Comparison of ENCODE assay signal across 8 mouse cellular contexts in the genomic region with DNA sequence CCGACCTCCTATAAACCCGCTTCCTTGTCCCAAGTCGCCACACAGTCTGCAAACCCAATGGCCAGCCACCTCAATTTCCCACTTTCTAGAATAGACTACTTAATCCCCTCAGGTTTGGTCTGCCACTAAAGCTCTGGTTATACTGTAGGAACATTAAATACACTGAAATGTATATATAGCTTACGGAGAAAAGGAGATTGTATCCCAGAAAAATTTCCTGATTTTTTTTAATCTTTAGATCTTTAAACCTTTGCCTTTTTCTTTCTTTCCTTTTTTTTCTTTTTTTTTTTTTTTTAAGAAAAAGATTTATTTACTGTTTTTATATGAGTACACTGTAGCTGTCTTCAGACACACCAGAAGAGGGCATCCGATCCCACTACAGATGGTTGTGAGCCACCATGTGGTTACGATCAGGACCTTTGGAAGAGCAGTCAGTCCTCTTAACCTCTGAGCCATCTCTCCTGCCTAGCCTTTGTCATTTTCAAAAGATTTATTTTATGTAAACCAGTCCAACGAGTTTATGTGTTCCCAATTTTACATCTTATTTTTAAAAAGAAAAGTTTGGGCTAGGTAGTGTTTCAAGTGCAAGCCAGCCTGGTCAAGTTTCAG. TPM values are rescaled to one million over a fixed set of nuclear protein-coding genes. Genes with fewer than 3 reads are reported as not detected.
DNase-seq lines count a peak whose midpoint lies in the region; ATAC-seq and TF ChIP-seq lines count a peak whose summit lies in the region.

No protein-coding gene starts in this region.

- WGBS in heart, embryonic 13.5 days, result 37% methylated on average over 7 of the region's 7 CpGs
- 40% methylated on average over 7 of the region's 7 CpGs for WGBS in hindbrain, embryonic 10.5 days
- 43% methylated on average over 7 of the region's 7 CpGs for WGBS in midbrain, embryonic 11.5 days

- peak overlapping the region; percentile 90 for H3K27ac ChIP-seq in heart, embryonic 13.5 days (replicated peaks)
- peak overlapping the region; percentile 99 for H3K27ac ChIP-seq in hindbrain, embryonic 10.5 days
- peak overlapping the region; percentile 86 for H3K27ac ChIP-seq in midbrain, embryonic 11.5 days (ENCODE audit: low read depth, low read length)

- H3K9me3 ChIP-seq in heart, embryonic 13.5 days, result no peaks in the 10 kb centered on the region
- no peaks in the 10 kb centered on the region for H3K9me3 ChIP-seq in G1E (replicated peaks)
- no peaks in the 10 kb centered on the region for H3K9me3 ChIP-seq in hindbrain, embryonic 10.5 days
- no peaks in the 10 kb centered on the region for H3K9me3 ChIP-seq in midbrain, embryonic 11.5 days (ENCODE audit: control insufficient read depth, low read length)

- TF ChIP-seq CTCF in G1E (IDR thresholded peaks at IDR 0.05; ENCODE audit: low read depth, low read length), result no peak

- peaks cover 40% of the 10 kb centered on the region for H3K4me1 ChIP-seq in heart, embryonic 13.5 days
- peaks cover 25% of the 10 kb centered on the region for H3K4me1 ChIP-seq in G1E (ENCODE audit: insufficient read depth, low read depth, low read length)
- H3K4me1 ChIP-seq in hindbrain, embryonic 10.5 days (replicated peaks), result peaks cover 32% of the 10 kb centered on the region
- H3K4me1 ChIP-seq in midbrain, embryonic 11.5 days (ENCODE audit: control insufficient read depth, insufficient read depth, low read length), result peaks cover 12% of the 10 kb centered on the region

- peak overlapping the region; percentile 78 for H3K9ac ChIP-seq in heart, embryonic 13.5 days
- peak overlapping the region; percentile 60 for H3K9ac ChIP-seq in midbrain, embryonic 11.5 days (ENCODE audit: low read length)

- no peaks in the 10 kb centered on the region for H3K27me3 ChIP-seq in heart, embryonic 13.5 days (replicated peaks)
- H3K27me3 ChIP-seq in G1E (ENCODE audit: insufficient read depth, low read length), result no peaks in the 10 kb centered on the region
- no peaks in the 10 kb centered on the region for H3K27me3 ChIP-seq in hindbrain, embryonic 10.5 days (ENCODE audit: insufficient read depth, poor library complexity, severe bottlenecking)
- H3K27me3 ChIP-seq in midbrain, embryonic 11.5 days (ENCODE audit: control insufficient read depth, insufficient read depth, low read length), result no peaks in the 10 kb centered on the region

- peak overlapping the region; percentile 43 for H3K4me3 ChIP-seq in heart, embryonic 13.5 days
- peak overlapping the region; percentile 98 for H3K4me3 ChIP-seq in G1E (ENCODE audit: low read depth, low read length)
- peak overlapping the region; percentile 93 for H3K4me3 ChIP-seq in hindbrain, embryonic 10.5 days
- H3K4me3 ChIP-seq in midbrain, embryonic 11.5 days (ENCODE audit: low read depth, low read length), result peak overlapping the region; percentile 32

- H3K4me2 ChIP-seq in heart, embryonic 13.5 days, result peak overlapping the region; percentile 67
- H3K4me2 ChIP-seq in midbrain, embryonic 11.5 days, result peak overlapping the region; percentile 62

- H3K36me3 ChIP-seq in heart, embryonic 13.5 days, result peaks cover 12% of the 10 kb centered on the region
- peaks cover 13% of the 10 kb centered on the region for H3K36me3 ChIP-seq in G1E (replicated peaks)
- H3K36me3 ChIP-seq in hindbrain, embryonic 10.5 days, result peaks cover 24% of the 10 kb centered on the region
- H3K36me3 ChIP-seq in midbrain, embryonic 11.5 days (ENCODE audit: control insufficient read depth, insufficient read depth, low read length), result 0 out of 2 replicates have a peak, but pooled peaks cover 2% of the 10 kb centered on the region

- DNase-seq in heart, postnatal 36 days, result no peak
- no peak for DNase-seq in G1E (ENCODE audit: low spot score)
- no peak for DNase-seq in hindbrain, embryonic 10.5 days (ENCODE audit: low spot score)
- no peak for DNase-seq in midbrain, embryonic 11.5 days (ENCODE audit: low spot score, missing footprints)
- no peak for DNase-seq in right cerebral cortex, adult 2 months (ENCODE audit: low spot score in 2 of 2)
- no peak for DNase-seq in lung, postnatal 4 days

- intact Hi-C loops in heart, postnatal 36 days (cut with DNase I), result loop anchor here (1.0 to 10.0 kb wide), 5 partner anchors 84 to 210 kb away; a partner anchor contains a TSS

- no peak for ATAC-seq in heart, embryonic 13.5 days (ENCODE audit: extremely low read depth, insufficient number of reproducible peaks, low FRiP score, low TSS enrichment)
- ATAC-seq in G1E (ENCODE audit: extremely low read depth, insufficient number of reproducible peaks, low FRiP score, poor library complexity, severe bottlenecking), result 0 out of 2 replicates have a peak, but pooled peaks have one; percentile 0
- ATAC-seq in midbrain, embryonic 11.5 days (ENCODE audit: low FRiP score), result no peak
- no peak for ATAC-seq in erythroid progenitor cell, adult 5-6 weeks (replicated peaks; ENCODE audit: low FRiP score, poor library complexity, severe bottlenecking)

RNA-seq across cellular contexts. Expression of a gene that starts 1.0 kb away (rescaled TPM):
- 340 and 392 TPM in 2 replicates for polyA plus RNA-seq in heart, embryonic 13.5 days (2015; fragmentation: Nextera tagmentation; extraction: Ambion mirVana)
- 100 to 1,000 TPM; 125 to 133 TPM for total RNA-seq in heart, postnatal 36 days (2021)
- total RNA-seq in G1E (2014; fragmentation: Nextera tagmentation) (459 and 507 TPM in 2 replicates), G1E (2017) (383 and 544 TPM in 2 replicates)
- polyA plus RNA-seq in G1E (2012), result 28.6 and 38.0 TPM in 2 replicates
- 754 and 887 TPM in 2 replicates for polyA plus RNA-seq in hindbrain, embryonic 10.5 days (2016; fragmentation: Nextera tagmentation; extraction: Ambion mirVana)
- 1,011 and 1,046 TPM in 2 replicates for polyA plus RNA-seq in midbrain, embryonic 11.5 days (2014; fragmentation: Nextera tagmentation; extraction: Ambion mirVana)
- 211 and 286 TPM in 2 replicates for total RNA-seq in erythroid progenitor cell, adult 5-6 weeks (2015; ENCODE audit: low replicate concordance)
- total RNA-seq in erythroid progenitor cell, adult 5-6 weeks (2017; ENCODE audit: low replicate concordance), result 222 and 316 TPM in 2 replicates

RNA-seq across cellular contexts. Expression of a gene that starts 5.7 kb away (rescaled TPM):
- polyA plus RNA-seq in heart, embryonic 13.5 days (2015; fragmentation: Nextera tagmentation; extraction: Ambion mirVana), result 37.7 and 38.8 TPM in 2 replicates
- not detected for total RNA-seq in heart, postnatal 36 days (2021)
- 0.30 TPM in 1 of 2 replicates, not detected in the other for total RNA-seq in G1E (2014; fragmentation: Nextera tagmentation)
- total RNA-seq in G1E (2017), result 1.8 and 3.1 TPM in 2 replicates
- 0.17 and 0.28 TPM in 2 replicates for polyA plus RNA-seq in G1E (2012)
- 83.0 and 112 TPM in 2 replicates for polyA plus RNA-seq in hindbrain, embryonic 10.5 days (2016; fragmentation: Nextera tagmentation; extraction: Ambion mirVana)
- polyA plus RNA-seq in midbrain, embryonic 11.5 days (2014; fragmentation: Nextera tagmentation; extraction: Ambion mirVana), result 92.3 and 105 TPM in 2 replicates
- total RNA-seq in erythroid progenitor cell, adult 5-6 weeks (2015; ENCODE audit: low replicate concordance), result 0.36 and 10.1 TPM in 2 replicates
- 1.3 and 9.9 TPM in 2 replicates for total RNA-seq in erythroid progenitor cell, adult 5-6 weeks (2017; ENCODE audit: low replicate concordance)

Comparison
In these comparisons a context has a peak if more than half of its experiments do, and no peak if none do; other contexts are left out.
1. H3K4me3 ChIP-seq: peak in every context shown above with its lines; median percentile 98 in G1E; 93 in hindbrain, embryonic 10.5 days; 43 in heart, embryonic 13.5 days; 32 in midbrain, embryonic 11.5 days.
2. RNA of a gene that starts 5.7 kb away (polyA plus RNA-seq): 92.3 to 105 TPM in midbrain, embryonic 11.5 days, 83.0 to 112 TPM in hindbrain, embryonic 10.5 days and 37.7 to 38.8 TPM in heart, embryonic 13.5 days; 0.17 to 0.28 TPM in G1E; every median in the first group is over 10 times any median in the second.
3. Peak in every context shown above with its lines, with median percentiles within 50 percentile points of each other: H3K27ac ChIP-seq.